Mouse (Mus musculus) midbrain, embryonic 16.5 days (tissue): ENCODE measurements around the gene Phf5a. TPM values are rescaled to one million over a fixed set of nuclear protein-coding genes. Genes with fewer than 3 reads are reported as not detected.

ENCODE experiments used
- ATAC-seq: fragments of 200-750 bp; cut with Nextera tagmentation; 2 replicates; pipeline ENCODE4 v1.8.0; 2017; ENCODE audit warnings: moderate TSS enrichment
- H3K27ac ChIP-seq: fragments of 300-500 bp; sonication (generic); 2 replicates; pipeline ENCODE4 v1.5.1; 2014; ENCODE audit warnings: mild to moderate bottlenecking, low read length, mixed read lengths
- H3K27me3 ChIP-seq: fragments of 300-500 bp; sonication (generic); 2 replicates; pipeline ENCODE4 v1.6.1; 2014; ENCODE audit warnings: low read depth, low read length, mixed read lengths; ENCODE audit not compliant: control insufficient read depth, insufficient read depth
- H3K36me3 ChIP-seq: fragments of 300-500 bp; sonication (generic); 2 replicates; pipeline ENCODE4 v1.6.1; 2014; ENCODE audit warnings: mild to moderate bottlenecking, low read length, moderate library complexity, mixed read lengths; ENCODE audit not compliant: control insufficient read depth, insufficient read depth
- H3K4me1 ChIP-seq: fragments of 300-500 bp; sonication (generic); 2 replicates; pipeline ENCODE4 v1.6.1; 2014; ENCODE audit warnings: mild to moderate bottlenecking, low read length, mixed read lengths; ENCODE audit not compliant: control insufficient read depth, insufficient read depth
- H3K4me2 ChIP-seq: fragments of 300-500 bp; sonication (generic); 2 replicates; pipeline ENCODE4 v1.6.1; 2014; ENCODE audit warnings: mild to moderate bottlenecking, low read length, mixed read lengths
- H3K4me3 ChIP-seq: fragments of 300-500 bp; sonication (generic); 2 replicates; pipeline ENCODE4 v1.5.1; 2014; ENCODE audit warnings: low read depth, mild to moderate bottlenecking, low read length, moderate library complexity, mixed read lengths
- H3K9ac ChIP-seq: fragments of 300-500 bp; sonication (generic); 2 replicates; pipeline ENCODE4 v1.6.1; 2014; ENCODE audit warnings: low read depth, low read length, mixed read lengths
- H3K9me3 ChIP-seq: fragments of 300-500 bp; sonication (generic); replicated peaks from 2 replicates; pipeline ENCODE4 v1.6.1; 2014; ENCODE audit warnings: mild to moderate bottlenecking, low read length, mixed read lengths; ENCODE audit not compliant: control insufficient read depth, poor library complexity, severe bottlenecking
- WGBS: fragments of 180-500 bp; shearing (Covaris S2); extraction: QIAGEN DNeasy Blood & Tissue Kit; methylation state at CpG from one replicate; pipeline ENCODE4 v1.1.7; 2014; 5-methylcytosine and 5-hydroxymethylcytosine counted together
- polyA plus RNA-seq: library from polyadenylated mRNA; unstranded; fragments of >200 nt; fragmentation: Nextera tagmentation; extraction: Ambion mirVana; gene quantifications from 2 replicates; pipeline ENCODE4 v1.2.1, GENCODE M21; 2015

Phf5a gene
- polyA plus RNA-seq: 107 and 117 TPM in 2 replicates

GRCm38 (mm10) chr15:81871604-81872261 is at the start of gene Phf5a:
Gene Phf5a (minus strand): TSS chr15:81871911.
- Histone ChIP-seq H3K27me3 (no peaks in the 10 kb centered on the region), H3K4me1 (peaks cover 25% of the 10 kb centered on the region), H3K4me3 (peak within 1 kb of the TSS; percentile 74), H3K9me3 (no peaks in the 10 kb centered on the region), H3K9ac (peak within 1 kb of the TSS; percentile 83), H3K4me2 (peak within 1 kb of the TSS; percentile 86), H3K27ac (peak within 1 kb of the TSS; percentile 94), H3K36me3 (peaks cover 25% of the 10 kb centered on the region)
- peak; percentile 86 for ATAC-seq
- WGBS: under 1% methylated on average over 30 of the region's 30 CpGs

GRCm38 (mm10) chr15:81921255-81921654 is 49.5 kb upstream of the Phf5a start:
- no peak for ATAC-seq
- Histone ChIP-seq H3K36me3 (peaks cover 10% of the 10 kb centered on the region; the same call in 1 of the 2 replicates), H3K9ac (no peak overlapping the region), H3K4me2 (no peak overlapping the region), H3K27me3 (no peaks in the 10 kb centered on the region), H3K4me3 (no peak overlapping the region), H3K4me1 (peaks cover 18% of the 10 kb centered on the region), H3K9me3 (no peaks in the 10 kb centered on the region), H3K27ac (peak overlapping the region; percentile 50)
- 69% methylated on average over 5 of the region's 5 CpGs for WGBS

GRCm38 (mm10) chr15:81920546-81921217 is 49.0 kb upstream of the Phf5a start:
- Histone ChIP-seq H3K4me3 (no peak overlapping the region), H3K9ac (no peak overlapping the region), H3K4me1 (peaks cover 18% of the 10 kb centered on the region), H3K9me3 (no peaks in the 10 kb centered on the region), H3K27ac (peak overlapping the region; percentile 50), H3K27me3 (no peaks in the 10 kb centered on the region), H3K36me3 (peaks cover 12% of the 10 kb centered on the region; the same call in 1 of the 2 replicates), H3K4me2 (no peak overlapping the region)
- WGBS: 78% methylated on average over 10 of the region's 10 CpGs
- ATAC-seq: 0 out of 2 replicates have a peak, but pooled peaks have one; percentile 14

- H3K4me2 ChIP-seq: no peak overlapping the region
- no peaks in the 10 kb centered on the region for H3K9me3 ChIP-seq
- no peaks in the 10 kb centered on the region for H3K27me3 ChIP-seq
- no peak overlapping the region for H3K4me3 ChIP-seq
- no peak for ATAC-seq
- H3K4me1 ChIP-seq: peaks cover 4% of the 10 kb centered on the region; the same call in 1 of the 2 replicates
- H3K27ac ChIP-seq: no peak overlapping the region
- H3K9ac ChIP-seq: no peak overlapping the region
- 83% methylated on average over 5 of the region's 5 CpGs for WGBS
- peaks cover 17% of the 10 kb centered on the region; the same call in 1 of the 2 replicates for H3K36me3 ChIP-seq
These were observed 47.4 kb upstream of the Phf5a start for GRCm38 (mm10) chr15:81919062-81919461.

- H3K4me3 ChIP-seq: no peak overlapping the region
- no peak overlapping the region for H3K4me2 ChIP-seq
- peaks cover 23% of the 10 kb centered on the region; the same call in 1 of the 2 replicates for H3K36me3 ChIP-seq
- H3K27ac ChIP-seq: no peak overlapping the region
- WGBS: 56% methylated on average over 6 of the region's 6 CpGs
- no peak overlapping the region for H3K9ac ChIP-seq
- H3K4me1 ChIP-seq: no peaks in the 10 kb centered on the region
- H3K27me3 ChIP-seq: no peaks in the 10 kb centered on the region
- H3K9me3 ChIP-seq: no peaks in the 10 kb centered on the region
- no peak for ATAC-seq
These were observed 46.1 kb upstream of the Phf5a start for GRCm38 (mm10) chr15:81917621-81918463.

GRCm38 (mm10) chr15:81917201-81917600 is 45.5 kb upstream of the Phf5a start:
- H3K27me3 ChIP-seq: no peaks in the 10 kb centered on the region
- peaks cover 23% of the 10 kb centered on the region; the same call in 1 of the 2 replicates for H3K36me3 ChIP-seq
- H3K27ac ChIP-seq: no peak overlapping the region
- ATAC-seq: no peak
- no peak overlapping the region for H3K4me2 ChIP-seq
- 95% methylated on average over 12 of the region's 12 CpGs for WGBS
- H3K9ac ChIP-seq: no peak overlapping the region
- H3K9me3 ChIP-seq: no peaks in the 10 kb centered on the region
- no peak overlapping the region for H3K4me3 ChIP-seq
- no peaks in the 10 kb centered on the region for H3K4me1 ChIP-seq

GRCm38 (mm10) chr15:81915663-81916062 is 44.0 kb upstream of the Phf5a start:
- no peak overlapping the region for H3K4me3 ChIP-seq
- no peak overlapping the region for H3K9ac ChIP-seq
- no peak overlapping the region for H3K4me2 ChIP-seq
- no peaks in the 10 kb centered on the region for H3K4me1 ChIP-seq
- no peak for ATAC-seq
- peaks cover 31% of the 10 kb centered on the region for H3K36me3 ChIP-seq
- WGBS: 92% methylated on average over 5 of the region's 5 CpGs
- no peak overlapping the region for H3K27ac ChIP-seq
- no peaks in the 10 kb centered on the region for H3K9me3 ChIP-seq
- no peaks in the 10 kb centered on the region for H3K27me3 ChIP-seq

- no peak overlapping the region for H3K4me2 ChIP-seq
- no peak overlapping the region for H3K27ac ChIP-seq
- no peak overlapping the region for H3K9ac ChIP-seq
- no peaks in the 10 kb centered on the region for H3K4me1 ChIP-seq
- no peaks in the 10 kb centered on the region for H3K9me3 ChIP-seq
- no peak overlapping the region for H3K4me3 ChIP-seq
- H3K36me3 ChIP-seq: peaks cover 38% of the 10 kb centered on the region
- ATAC-seq: no peak
- WGBS: 89% methylated on average over 5 of the region's 5 CpGs
- H3K27me3 ChIP-seq: no peaks in the 10 kb centered on the region
These were observed 43.0 kb upstream of the Phf5a start for GRCm38 (mm10) chr15:81914668-81915067.
